Mouse (Mus musculus): ENCODE results near the gene Lurap1. TPM values are rescaled to one million over a fixed set of nuclear protein-coding genes. Genes with fewer than 3 reads are reported as not detected.
A peak's percentile ranks its signal among the peaks of the same experiment; 100 is the strongest.

Lurap1 gene
- polyA plus RNA-seq, 2 experiments = 0.10 TPM

GRCm38 (mm10) chr4:116142269-116142668 lies 8.9 kb downstream of the Lurap1 start:
- DNase-seq (ENCODE audit: low read depth in 3 of 3, low spot score in 3 of 3) (no peak), ATAC-seq (ENCODE audit: insufficient read depth) (no peak)
- H3K36me3 ChIP-seq (replicated peaks; ENCODE audit: control insufficient read depth, insufficient read depth, low read depth) = no peaks in the 10 kb centered on the region
- no peak overlapping the region for H3K4me3 ChIP-seq (ENCODE audit: insufficient read depth in 1 of 2, low read depth in 2 of 2, low read length in 2 of 2)
- H3K27ac ChIP-seq = no peak overlapping the region
- no peak overlapping the region for H3K9ac ChIP-seq (replicated peaks)
- H3K9me3 ChIP-seq (ENCODE audit: control insufficient read depth, low read length) = no peaks in the 10 kb centered on the region
- H3K27me3 ChIP-seq (ENCODE audit: control insufficient read depth, insufficient read depth, low read length) = peaks cover 23% of the 10 kb centered on the region
- 64% methylated on average over 7 of the region's 7 CpGs for whole genome bisulfite sequencing (ENCODE audit: insufficient replicate concordance)
- no peak overlapping the region for H3K4me2 ChIP-seq (ENCODE audit: low read depth)
- no peaks in the 10 kb centered on the region; a peak in 1 of 4 replicates for H3K4me1 ChIP-seq (replicated peaks; ENCODE audit: control insufficient read depth in 2 of 2, insufficient read depth in 2 of 2, low read length in 1 of 2)
- TF ChIP-seq EP300 (IDR thresholded peaks at IDR 0.05; ENCODE audit: low read depth) (no peak), CTCF (IDR thresholded peaks at IDR 0.05; ENCODE audit: low read depth) (no peak)

DNA sequence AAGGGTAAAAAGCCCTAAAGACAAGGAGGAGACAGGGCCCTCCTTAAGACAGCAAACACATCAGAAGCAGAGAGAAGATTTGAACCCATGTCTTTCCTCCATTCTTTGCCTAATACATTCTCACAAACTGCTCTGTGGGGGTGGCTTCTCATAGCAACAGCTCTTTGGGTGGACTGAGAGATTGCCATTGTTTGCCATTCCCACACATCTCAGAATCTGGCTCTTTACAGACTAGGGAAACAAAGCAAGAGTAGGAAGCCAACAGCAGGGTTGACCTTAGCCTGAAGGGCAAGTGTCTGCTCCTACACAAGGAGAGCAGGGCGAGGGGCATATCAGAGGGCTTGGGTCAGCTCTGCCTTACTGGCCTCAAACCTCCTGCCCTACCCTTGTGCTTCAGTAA lies 9.4 kb downstream of the Lurap1 start:
- ATAC-seq (ENCODE audit: insufficient read depth) = no peak
- H3K4me2 ChIP-seq (ENCODE audit: low read depth) = no peak overlapping the region
- 46% methylated on average over 1 of the region's 1 CpGs for WGBS (ENCODE audit: insufficient replicate concordance)

DNA sequence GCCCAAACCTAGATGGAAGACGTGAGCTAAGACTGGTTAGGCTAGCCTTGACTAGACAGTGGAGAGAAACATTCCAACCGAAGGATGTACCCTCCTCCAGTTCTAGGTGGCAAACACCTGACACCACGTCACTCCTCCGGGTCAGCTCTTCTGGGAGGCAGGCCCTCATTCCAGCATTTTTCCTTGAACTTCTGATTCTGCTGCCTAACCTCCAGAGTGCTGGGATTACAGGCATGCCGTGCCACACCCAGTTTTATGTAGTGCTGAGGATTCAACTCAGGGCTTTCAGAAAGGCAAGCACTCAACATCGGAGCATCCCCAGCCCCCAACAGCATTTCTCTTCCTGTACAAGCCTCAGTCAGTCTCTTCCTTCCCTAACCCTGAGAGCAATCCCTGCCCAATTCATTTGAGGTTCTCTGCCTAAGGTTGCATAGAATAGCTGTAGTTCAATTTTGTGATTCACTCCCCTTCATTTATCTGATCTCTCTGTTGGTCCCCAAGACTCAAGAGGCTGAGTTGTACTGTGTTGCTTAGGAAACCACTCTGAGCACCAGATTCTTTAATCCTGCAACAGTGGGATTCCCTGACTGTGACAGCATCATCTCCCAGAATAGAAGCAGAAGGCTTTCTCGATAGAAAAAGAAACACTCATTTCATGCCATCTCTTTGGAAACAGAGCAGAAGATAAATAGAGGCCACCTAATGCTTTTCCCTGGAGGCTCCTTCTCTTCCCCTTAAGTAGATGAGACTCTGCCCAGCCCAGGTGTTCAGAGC lies 10.2 kb downstream of the Lurap1 start:
- 57% methylated on average over 7 of the region's 7 CpGs for WGBS (ENCODE audit: insufficient replicate concordance)
- Histone ChIP-seq H3K27ac (no peak overlapping the region), H3K4me1 (replicated peaks; ENCODE audit: control insufficient read depth in 2 of 2, insufficient read depth in 2 of 2, low read length in 1 of 2) (no peaks in the 10 kb centered on the region; a peak in 1 of 4 replicates), H3K27me3 (ENCODE audit: control insufficient read depth, insufficient read depth, low read length) (peaks cover 23% of the 10 kb centered on the region), H3K36me3 (replicated peaks; ENCODE audit: control insufficient read depth, insufficient read depth, low read depth) (no peaks in the 10 kb centered on the region), H3K9ac (replicated peaks) (no peak overlapping the region), H3K4me3 (ENCODE audit: insufficient read depth in 1 of 2, low read depth in 2 of 2, low read length in 2 of 2) (no peak overlapping the region), H3K9me3 (ENCODE audit: control insufficient read depth, low read length) (no peaks in the 10 kb centered on the region), H3K4me2 (ENCODE audit: low read depth) (no peak overlapping the region)
- TF ChIP-seq EP300 (IDR thresholded peaks at IDR 0.05; ENCODE audit: low read depth) (no peak), CTCF (IDR thresholded peaks at IDR 0.05; ENCODE audit: low read depth) (no peak)
- ATAC-seq (ENCODE audit: insufficient read depth) (no peak), DNase-seq (ENCODE audit: low read depth in 3 of 3, low spot score in 3 of 3) (no peak)

More for the DNA sequence above, 9.4 kb downstream of the Lurap1 start:
- TF ChIP-seq CTCF (IDR thresholded peaks at IDR 0.05; ENCODE audit: low read depth) (no peak), EP300 (IDR thresholded peaks at IDR 0.05; ENCODE audit: low read depth) (no peak)
- no peaks in the 10 kb centered on the region for H3K9me3 ChIP-seq (ENCODE audit: control insufficient read depth, low read length)
- no peak overlapping the region for H3K9ac ChIP-seq (replicated peaks)
- H3K27ac ChIP-seq = no peak overlapping the region
- no peaks in the 10 kb centered on the region for H3K36me3 ChIP-seq (replicated peaks; ENCODE audit: control insufficient read depth, insufficient read depth, low read depth)
- no peaks in the 10 kb centered on the region; a peak in 1 of 4 replicates for H3K4me1 ChIP-seq (replicated peaks; ENCODE audit: control insufficient read depth in 2 of 2, insufficient read depth in 2 of 2, low read length in 1 of 2)
- H3K27me3 ChIP-seq (ENCODE audit: control insufficient read depth, insufficient read depth, low read length) = peaks cover 23% of the 10 kb centered on the region
- no peak for DNase-seq (ENCODE audit: low read depth in 3 of 3, low spot score in 3 of 3)
- H3K4me3 ChIP-seq (ENCODE audit: insufficient read depth in 1 of 2, low read depth in 2 of 2, low read length in 2 of 2) = no peak overlapping the region

GRCm38 (mm10) chr4:116137421-116137996 lies 13.6 kb downstream of the Lurap1 start:
- WGBS (ENCODE audit: insufficient replicate concordance) = 55% methylated on average over 13 of the region's 13 CpGs
- TF ChIP-seq CTCF (IDR thresholded peaks at IDR 0.05; ENCODE audit: low read depth) = no peak
- Histone ChIP-seq H3K27me3 (ENCODE audit: control insufficient read depth, insufficient read depth, low read length) (no peaks in the 10 kb centered on the region; the same call in 1 of the 2 replicates), H3K9ac (replicated peaks) (no peak overlapping the region), H3K4me2 (ENCODE audit: low read depth) (no peak overlapping the region), H3K27ac (no peak overlapping the region), H3K4me1 (replicated peaks; ENCODE audit: control insufficient read depth in 2 of 2, insufficient read depth in 2 of 2, low read length in 1 of 2) (no peaks in the 10 kb centered on the region; a peak in 1 of 4 replicates), H3K36me3 (replicated peaks; ENCODE audit: control insufficient read depth, insufficient read depth, low read depth) (no peaks in the 10 kb centered on the region), H3K4me3 (ENCODE audit: insufficient read depth in 1 of 2, low read depth in 2 of 2, low read length in 2 of 2) (no peak overlapping the region), H3K9me3 (ENCODE audit: control insufficient read depth, low read length) (no peaks in the 10 kb centered on the region)
- ATAC-seq (ENCODE audit: insufficient read depth) = no peak
- DNase-seq (ENCODE audit: low read depth in 3 of 3, low spot score in 3 of 3) = no peak

- no peaks in the 10 kb centered on the region; a peak in 1 of 4 replicates for H3K4me1 ChIP-seq (replicated peaks; ENCODE audit: control insufficient read depth in 2 of 2, insufficient read depth in 2 of 2, low read length in 1 of 2)
- no peak overlapping the region for H3K9ac ChIP-seq (replicated peaks)
- no peaks in the 10 kb centered on the region for H3K9me3 ChIP-seq (ENCODE audit: control insufficient read depth, low read length)
- H3K27me3 ChIP-seq (ENCODE audit: control insufficient read depth, insufficient read depth, low read length) = no peaks in the 10 kb centered on the region
- TF ChIP-seq CTCF (IDR thresholded peaks at IDR 0.05; ENCODE audit: low read depth) = peak; percentile 74
- TF ChIP-seq EP300 (IDR thresholded peaks at IDR 0.05; ENCODE audit: low read depth) = no peak
- no peak for DNase-seq (ENCODE audit: low read depth in 3 of 3, low spot score in 3 of 3)
- no peaks in the 10 kb centered on the region for H3K36me3 ChIP-seq (replicated peaks; ENCODE audit: control insufficient read depth, insufficient read depth, low read depth)
- no peak for ATAC-seq (ENCODE audit: insufficient read depth)
- no peak overlapping the region for H3K4me3 ChIP-seq (ENCODE audit: insufficient read depth in 1 of 2, low read depth in 2 of 2, low read length in 2 of 2)
- no peak overlapping the region for H3K27ac ChIP-seq
- WGBS (ENCODE audit: insufficient replicate concordance) = 19% methylated on average over 2 of the region's 2 CpGs
- no peak overlapping the region for H3K4me2 ChIP-seq (ENCODE audit: low read depth)
These were observed 16.1 kb downstream of the Lurap1 start for GRCm38 (mm10) chr4:116134990-116135389.
